Mouse (Mus musculus): ENCODE results near the gene Gm11627.
A peak's percentile ranks its signal among the peaks of the same experiment; 100 is the strongest.

Gene Gm11627

DNA sequence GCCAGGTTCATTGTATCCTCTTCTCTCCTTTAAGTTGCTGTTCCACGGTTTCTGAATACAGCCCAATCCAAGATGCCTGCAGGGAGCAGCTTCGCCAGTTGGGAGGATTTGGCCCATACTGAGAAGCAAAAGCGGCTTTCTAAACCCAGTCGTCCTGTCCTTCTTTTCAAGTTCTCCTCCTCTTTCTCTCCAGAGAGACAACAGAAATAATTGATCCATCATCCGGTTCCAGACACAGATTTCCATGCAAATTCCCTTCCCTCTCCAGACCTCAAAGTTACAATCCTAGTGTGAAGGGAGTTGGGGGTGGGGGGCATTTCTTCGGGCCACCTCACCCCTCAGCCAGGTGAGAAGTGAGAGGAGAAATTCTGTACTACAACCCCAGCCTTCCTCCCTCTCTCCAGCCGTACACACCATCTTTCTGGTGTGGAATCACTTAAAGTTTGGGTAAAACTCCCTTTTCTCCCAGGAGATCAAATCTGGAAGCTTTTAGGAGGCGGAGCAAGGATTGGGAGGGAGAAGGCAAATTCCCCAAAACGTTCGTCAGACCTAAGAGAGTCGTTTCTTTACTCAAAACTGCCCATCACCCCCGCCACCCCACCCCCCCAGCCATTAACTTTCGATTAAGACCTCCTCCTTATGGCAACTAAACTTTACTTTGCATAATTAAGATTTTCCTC is 23.7 kb upstream of the Gm11627 start:
- DNase-seq (ENCODE audit: low spot score in 2 of 2): no peak

DNA sequence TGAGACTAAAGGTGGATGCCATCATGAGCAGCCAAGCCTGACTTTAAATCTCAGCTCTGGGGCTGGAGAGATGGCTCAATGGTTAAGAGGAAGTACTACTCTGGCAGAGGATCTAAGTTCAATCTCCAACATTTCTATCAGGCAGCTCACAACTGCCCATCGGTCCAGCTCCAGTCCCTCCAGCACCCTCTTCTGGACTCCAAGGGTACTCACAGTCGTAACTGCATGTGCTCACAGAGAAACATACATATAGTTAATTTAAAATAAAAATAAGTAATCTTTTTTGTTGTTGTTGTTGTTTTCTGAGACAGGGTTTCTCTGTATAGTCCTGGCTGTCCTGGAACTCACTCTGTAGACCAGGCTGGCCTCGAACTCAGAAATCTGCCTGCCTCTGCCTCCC is 20.7 kb upstream of the Gm11627 start:
- no peak for DNase-seq (ENCODE audit: low spot score in 2 of 2)

- DNase-seq (ENCODE audit: low spot score in 2 of 2): no peak
Measured at GRCm38 (mm10) chr11:102595341-102595820, 16.1 kb upstream of the Gm11627 start.

DNA sequence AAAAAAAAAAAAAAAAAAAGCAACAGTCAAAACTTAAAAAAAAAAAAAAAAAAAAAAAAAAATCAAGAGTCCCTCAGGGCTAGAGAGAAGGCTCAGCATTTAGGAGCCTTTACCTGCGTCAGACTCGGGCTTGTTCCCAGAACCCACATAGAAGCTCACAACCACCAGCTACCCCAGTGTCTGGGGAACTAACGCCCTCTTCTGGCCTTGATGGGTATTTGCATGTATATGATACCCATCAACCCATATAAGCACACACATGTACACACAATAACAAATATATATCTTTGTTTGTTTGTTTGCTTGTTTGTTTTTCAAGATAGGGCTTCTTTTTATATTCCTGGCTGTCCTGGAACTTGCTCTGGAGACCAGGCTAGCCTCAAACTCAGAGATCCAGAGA is 8.3 kb upstream of the Gm11627 start:
- DNase-seq (ENCODE audit: low spot score in 2 of 2): no peak

DNA sequence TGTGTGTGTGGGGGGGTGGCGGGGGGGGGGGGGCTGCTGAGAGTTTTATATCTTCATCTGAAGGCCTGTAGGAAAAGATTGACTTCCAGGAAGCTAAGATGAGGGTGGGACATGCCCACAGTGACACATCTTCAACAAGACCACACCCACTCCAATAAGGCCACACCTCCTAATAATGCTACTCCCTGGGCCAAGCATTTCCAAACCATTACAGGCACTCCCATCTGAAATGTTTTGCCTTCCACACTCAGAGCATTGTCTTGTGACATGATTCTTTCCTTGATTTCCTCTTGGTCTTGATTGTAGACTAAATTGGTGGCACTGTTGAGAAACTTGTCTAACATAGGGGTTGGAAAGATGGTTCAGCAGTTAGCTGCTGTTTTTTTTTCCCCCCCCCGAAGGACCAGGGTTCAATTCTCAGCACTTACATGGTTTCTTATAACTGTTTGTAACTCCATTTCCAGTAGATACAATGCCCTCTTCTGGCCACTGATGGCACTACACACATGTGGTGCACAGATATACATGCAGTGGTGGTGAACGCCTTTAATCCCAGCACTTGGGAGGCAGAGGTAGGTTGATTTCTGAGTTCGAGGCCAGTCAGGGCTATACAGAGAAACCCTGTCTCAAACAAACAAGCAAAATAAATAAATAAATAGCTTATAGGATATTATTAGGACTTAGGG is 7.3 kb upstream of the Gm11627 start:
- DNase-seq (ENCODE audit: low spot score in 2 of 2): no peak

GRCm38 (mm10) chr11:102582736-102583135 is 3.5 kb upstream of the Gm11627 start:
- no peak for DNase-seq (ENCODE audit: low spot score in 2 of 2)

DNA sequence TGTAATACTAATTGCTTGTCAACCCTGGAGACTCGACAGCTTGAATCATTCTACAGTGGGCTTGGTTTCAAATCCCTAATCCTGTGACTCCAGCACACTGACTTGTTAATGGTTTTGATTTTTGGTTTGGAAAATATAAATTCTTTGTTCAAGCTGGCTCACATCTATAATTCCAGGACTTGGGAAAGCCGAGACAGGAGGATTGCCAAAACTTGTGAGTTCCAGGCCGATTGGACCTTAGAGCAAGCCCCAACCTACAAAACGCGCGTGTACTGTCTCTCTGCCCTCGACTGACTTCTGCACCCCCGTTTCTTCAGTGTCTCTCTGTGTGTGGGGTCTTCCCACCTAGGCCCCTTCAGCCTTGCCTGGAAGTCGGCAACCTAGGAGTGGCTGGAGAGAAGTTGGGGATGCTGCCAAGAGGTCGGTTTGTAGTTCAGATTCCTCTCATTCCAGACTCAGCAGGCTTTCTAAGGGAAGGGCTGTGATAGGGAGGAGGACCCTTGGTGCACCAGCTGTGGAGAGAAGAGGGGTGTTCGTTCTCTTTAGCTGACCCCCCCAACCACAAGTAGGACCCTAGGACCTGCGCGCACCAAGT is 2.9 kb upstream of the Gm11627 start:
- DNase-seq (ENCODE audit: low spot score in 2 of 2): peak in 1 of 2 experiments; percentile 33

GRCm38 (mm10) chr11:102581281-102582015 is 2.2 kb upstream of the Gm11627 start:
- no peak for DNase-seq (ENCODE audit: low spot score in 2 of 2)

GRCm38 (mm10) chr11:102580034-102580330 is 721 bp upstream of the Gm11627 start:
- no peak for DNase-seq (ENCODE audit: low spot score in 2 of 2)

- peak; percentile 76 to 78 for DNase-seq (ENCODE audit: low spot score in 2 of 2)
Measured at GRCm38 (mm10) chr11:102578341-102579118, 731 bp downstream of the Gm11627 start.

GRCm38 (mm10) chr11:102576050-102576754 is 3.1 kb downstream of the Gm11627 start:
- no peak for DNase-seq (ENCODE audit: low spot score in 2 of 2)

DNA sequence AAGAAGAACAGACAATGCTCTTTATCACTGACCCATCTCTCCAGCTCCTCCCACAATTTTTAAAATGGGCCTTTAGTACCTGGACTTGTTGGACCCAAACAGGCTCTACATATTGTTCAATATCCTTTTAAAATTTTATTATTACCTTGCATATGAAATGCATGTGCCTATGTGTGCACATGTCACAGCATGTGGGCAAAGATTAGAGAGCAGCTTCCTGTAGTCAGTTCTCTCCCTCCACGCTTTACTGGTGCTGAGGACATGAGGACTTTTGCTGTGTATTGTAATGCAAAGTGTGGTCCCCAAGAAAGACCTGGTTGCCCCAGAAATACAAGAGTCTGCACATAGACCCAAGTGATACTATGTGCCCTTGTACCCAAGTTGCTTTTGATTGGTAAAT is 4.2 kb downstream of the Gm11627 start:
- DNase-seq (ENCODE audit: low spot score in 2 of 2): no peak

DNA sequence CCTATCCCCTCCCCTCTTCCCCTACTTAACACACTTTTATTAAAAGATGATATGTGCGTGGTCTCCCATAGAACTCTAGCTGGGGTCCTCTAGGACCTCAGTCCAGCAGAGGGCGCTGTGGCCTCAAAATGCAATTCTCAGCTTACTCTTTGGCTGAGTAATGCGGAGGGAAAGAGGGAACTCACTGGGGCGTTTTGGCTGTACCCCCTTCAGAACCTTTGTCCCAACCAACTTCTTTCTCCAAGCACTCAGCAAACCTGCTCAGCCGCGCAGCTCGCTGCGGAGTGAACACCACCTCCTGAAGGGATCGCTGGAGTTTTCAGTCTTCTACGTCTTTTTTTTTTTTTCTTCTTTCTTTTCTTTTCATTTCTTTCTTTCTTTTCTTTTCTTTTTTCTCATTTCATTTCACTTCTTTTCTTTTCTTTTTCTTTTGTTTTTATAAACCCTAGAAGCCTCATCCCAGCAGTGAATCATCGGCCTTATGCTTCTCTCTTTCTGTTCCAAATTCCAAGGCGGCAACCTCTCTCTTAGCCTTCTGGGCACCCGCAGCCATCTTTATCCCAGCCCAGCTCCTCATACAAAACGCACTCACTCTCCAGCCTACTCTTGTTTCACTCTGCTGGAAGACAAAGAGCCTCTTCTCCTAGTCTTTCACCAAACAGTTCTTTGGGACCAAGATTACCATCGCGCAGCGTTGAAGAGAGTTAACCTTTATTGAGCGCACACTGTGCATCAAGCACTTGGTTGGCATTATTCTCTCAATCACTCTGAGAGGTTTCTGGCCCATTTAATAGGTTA is 6.2 kb downstream of the Gm11627 start:
- peak; percentile 70 to 83 for DNase-seq (ENCODE audit: low spot score in 2 of 2)

- no peak for DNase-seq (ENCODE audit: low spot score in 2 of 2)
Measured at GRCm38 (mm10) chr11:102568756-102569377, 10.4 kb downstream of the Gm11627 start.

- no peak for DNase-seq (ENCODE audit: low spot score in 2 of 2)
Measured at GRCm38 (mm10) chr11:102568191-102568590, 11.1 kb downstream of the Gm11627 start.

DNA sequence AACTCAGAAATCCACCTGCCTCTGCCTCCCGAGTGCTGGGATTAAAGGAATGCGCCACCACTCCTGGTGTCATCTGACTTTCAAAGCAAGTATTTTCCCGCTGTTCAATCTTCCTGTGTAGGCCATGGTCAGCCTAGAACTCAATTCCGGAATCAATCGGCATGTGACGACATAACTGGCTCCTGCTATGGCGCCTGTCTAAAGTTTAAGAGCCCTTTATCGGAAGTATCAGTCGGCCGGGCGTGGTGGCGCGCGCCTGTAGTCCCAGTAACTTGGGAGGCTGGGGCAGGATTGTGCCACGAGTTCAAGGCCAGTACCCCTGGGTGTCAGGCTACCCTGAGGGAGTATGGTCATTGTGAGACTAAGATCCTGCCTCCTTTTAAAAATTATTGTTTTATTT is 11.5 kb downstream of the Gm11627 start:
- DNase-seq (ENCODE audit: low spot score in 2 of 2): no peak

DNA sequence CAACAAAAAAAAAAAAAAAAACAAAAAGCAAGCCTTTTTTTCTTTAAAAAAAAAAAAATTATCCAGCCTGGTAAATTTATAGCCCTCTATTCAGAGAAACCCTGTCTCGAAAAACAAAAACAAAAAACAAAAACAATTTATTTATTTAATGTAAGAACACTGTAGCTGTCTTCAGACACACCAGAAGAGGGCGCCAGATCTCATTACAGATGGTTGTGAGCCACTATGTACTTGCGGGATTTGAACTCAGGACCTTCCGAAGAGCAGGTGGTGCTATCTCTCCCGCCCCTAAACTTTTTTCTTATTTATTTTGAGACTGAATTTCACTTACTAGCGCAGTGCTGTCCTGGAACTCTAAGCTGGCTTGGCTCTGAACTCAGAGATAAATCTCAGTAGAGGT is 12.1 kb downstream of the Gm11627 start:
- DNase-seq (ENCODE audit: low spot score in 2 of 2): no peak

DNA sequence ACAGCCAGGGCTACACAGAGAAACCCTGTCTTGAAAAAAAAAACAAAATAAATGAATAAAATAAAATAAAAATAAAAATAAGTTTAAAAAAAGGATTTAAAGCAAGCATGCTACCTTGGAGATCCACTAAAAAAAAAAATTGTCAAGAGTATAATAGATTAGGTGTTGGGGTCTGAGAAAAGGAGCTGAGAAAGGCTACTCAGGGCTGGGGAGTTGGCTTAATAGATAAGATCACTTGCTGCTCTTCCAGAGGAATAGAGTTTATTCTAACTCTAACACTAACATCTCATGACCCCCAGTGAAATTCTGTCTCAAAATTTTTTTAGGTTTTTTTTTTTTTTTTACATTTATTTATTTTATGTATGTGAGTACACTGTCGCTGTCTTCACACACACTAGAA is 13.0 kb downstream of the Gm11627 start:
- DNase-seq (ENCODE audit: low spot score in 2 of 2): no peak

DNA sequence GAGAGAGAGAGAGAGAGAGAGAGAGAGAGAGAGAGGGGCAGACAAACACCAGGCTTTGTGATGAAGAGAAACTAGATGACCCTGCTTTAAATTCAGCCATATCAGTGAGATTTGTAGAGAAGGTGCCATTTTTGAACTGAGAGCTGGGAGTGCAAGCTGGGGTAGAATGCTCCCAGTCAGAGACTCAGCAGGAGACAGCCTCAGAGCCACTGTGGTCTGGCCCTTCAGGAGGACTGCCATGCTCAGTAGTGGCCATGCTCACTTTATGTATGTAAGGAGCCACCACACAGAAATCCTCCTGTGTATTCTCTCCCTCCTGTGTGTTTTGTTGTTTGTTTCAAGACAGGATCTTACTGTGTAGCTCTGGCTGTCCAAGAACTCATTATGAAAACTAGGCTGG is 13.5 kb downstream of the Gm11627 start:
- DNase-seq (ENCODE audit: low spot score in 2 of 2): no peak

All from urinary bladder, adult 18-20 months (tissue).